Mouse (Mus musculus) thymus, postnatal 25 days (tissue): ENCODE data around the gene Pde11a.

ENCODE experiments used
- DNase-seq: peaks from one replicate; pipeline ENCODE4 v3.0.0; 2022

Pde11a gene

GRCm38 (mm10) chr2:76338215-76339156, at the start of gene Pde11a:
TSS of gene Pde11a (minus strand) at chr2:76338774.
- DNase-seq, result no peak

- no peak for DNase-seq
Measured at GRCm38 (mm10) chr2:76386531-76386930, 48.0 kb upstream of the Pde11a start.

- no peak for DNase-seq
Measured at GRCm38 (mm10) chr2:76378646-76379045, 40.1 kb upstream of the Pde11a start.

GRCm38 (mm10) chr2:76374544-76375206, 36.1 kb upstream of the Pde11a start:
- DNase-seq, result no peak

GRCm38 (mm10) chr2:76372244-76372643, 33.7 kb upstream of the Pde11a start:
- no peak for DNase-seq

- no peak for DNase-seq
Measured at GRCm38 (mm10) chr2:76370656-76370922, 32.0 kb upstream of the Pde11a start.

- peak; percentile 89 for DNase-seq
Measured at GRCm38 (mm10) chr2:76369821-76370655, 31.5 kb upstream of the Pde11a start, which contains the start of gene Rbm45. TSS of gene Rbm45 (plus strand) at chr2:76369984.

GRCm38 (mm10) chr2:76368861-76369660, 30.5 kb upstream of the Pde11a start:
- DNase-seq, result no peak

GRCm38 (mm10) chr2:76367188-76367922, 28.8 kb upstream of the Pde11a start:
- DNase-seq, result peak; percentile 77

- no peak for DNase-seq
Measured at GRCm38 (mm10) chr2:76365811-76366210, 27.2 kb upstream of the Pde11a start.

- DNase-seq, result no peak
Measured at GRCm38 (mm10) chr2:76362111-76362510, 23.5 kb upstream of the Pde11a start.

- DNase-seq, result no peak
Measured at GRCm38 (mm10) chr2:76360226-76360625, 21.7 kb upstream of the Pde11a start, which contains the start of gene Cyct. TSS of gene Cyct (minus strand) at chr2:76360450.

GRCm38 (mm10) chr2:76347839-76348238, 9.3 kb upstream of the Pde11a start:
- no peak for DNase-seq

- no peak for DNase-seq
Measured at GRCm38 (mm10) chr2:76342146-76342545, 3.6 kb upstream of the Pde11a start.

GRCm38 (mm10) chr2:76334596-76334995, 4.0 kb downstream of the Pde11a start:
- DNase-seq, result no peak

GRCm38 (mm10) chr2:76332161-76332805, 6.3 kb downstream of the Pde11a start:
- no peak for DNase-seq

- no peak for DNase-seq
Measured at GRCm38 (mm10) chr2:76330081-76330480, 8.5 kb downstream of the Pde11a start.

GRCm38 (mm10) chr2:76326161-76326560, 12.4 kb downstream of the Pde11a start:
- no peak for DNase-seq

- no peak for DNase-seq
Measured at GRCm38 (mm10) chr2:76324463-76324862, 14.1 kb downstream of the Pde11a start.

- DNase-seq, result no peak
Measured at GRCm38 (mm10) chr2:76323185-76323875, 15.2 kb downstream of the Pde11a start.
